Mouse (Mus musculus): Measurements from ENCODE around the gene Pml. TPM values are rescaled to one million over a fixed set of nuclear protein-coding genes. Genes with fewer than 3 reads are reported as not detected.
A peak's percentile ranks its signal among the peaks of the same experiment; 100 is the strongest.

Gene Pml
- polyA plus RNA-seq, 1 experiment from 2014 or later, result 13.8 TPM

DNA sequence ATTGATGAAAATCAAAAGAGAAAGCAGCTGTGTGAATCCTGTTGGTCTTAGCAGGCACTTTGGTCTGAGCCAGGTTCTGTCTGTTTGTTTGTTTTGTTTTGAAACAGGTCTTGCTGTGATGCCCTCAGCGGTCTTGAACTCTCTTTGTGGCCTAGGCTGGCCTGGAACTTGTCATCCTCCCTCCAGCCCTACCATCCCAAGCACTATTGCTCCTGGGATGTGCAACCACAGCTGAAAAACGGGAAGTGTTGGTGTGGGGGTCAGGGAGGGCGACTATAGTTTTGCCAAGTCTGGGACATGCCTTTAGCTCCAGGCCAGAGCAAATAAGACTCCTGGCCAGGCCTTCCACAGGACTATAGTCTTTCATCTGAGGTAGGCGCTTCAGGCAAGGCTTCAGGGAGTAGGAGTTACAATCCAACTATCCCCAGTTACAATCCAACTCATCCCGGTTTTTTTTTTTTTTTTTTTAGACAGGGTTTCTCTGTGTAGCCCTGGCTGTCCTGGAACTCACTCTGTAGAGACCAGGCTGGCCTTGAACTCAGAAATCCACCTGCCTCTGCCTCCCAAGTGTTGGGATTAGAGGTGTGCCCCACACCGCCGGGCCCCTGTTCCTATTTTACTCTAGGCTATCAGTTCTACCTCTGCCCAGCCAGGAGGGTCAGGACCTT is 706 bp downstream of the Pml start:
- WGBS, result 24% methylated on average over 7 of the region's 7 CpGs
- H3K27me3 ChIP-seq (ENCODE audit: control insufficient read depth, insufficient read depth, low read length), result no peaks in the 10 kb centered on the region
- peak overlapping the region; percentile 72 for H3K4me3 ChIP-seq (ENCODE audit: low read length)
- 0 out of 2 replicates have a peak, but pooled peaks cover 2% of the 10 kb centered on the region for H3K36me3 ChIP-seq (ENCODE audit: control insufficient read depth, insufficient read depth)
- H3K9me3 ChIP-seq (replicated peaks; ENCODE audit: control insufficient read depth, low read length), result no peaks in the 10 kb centered on the region
- ATAC-seq (replicated peaks; ENCODE audit: extremely low read depth, insufficient read depth, low FRiP score), result no peak
- peak overlapping the region; percentile 82 for H3K9ac ChIP-seq (ENCODE audit: low read length)
- peak overlapping the region; percentile 72 for H3K4me2 ChIP-seq (ENCODE audit: low read depth, low read length)
- peaks cover 40% of the 10 kb centered on the region for H3K4me1 ChIP-seq (ENCODE audit: control insufficient read depth, insufficient read depth, low read length)
- H3K27ac ChIP-seq (ENCODE audit: low read length), result peak overlapping the region; percentile 92

GRCm38 (mm10) chr9:58247064-58247759 is 2.4 kb downstream of the Pml start:
- Histone ChIP-seq H3K27me3 (ENCODE audit: control insufficient read depth, insufficient read depth, low read length) (no peaks in the 10 kb centered on the region), H3K9ac (ENCODE audit: low read length) (peak overlapping the region; percentile 77), H3K4me3 (ENCODE audit: low read length) (peak overlapping the region; percentile 49), H3K4me2 (ENCODE audit: low read depth, low read length) (peak overlapping the region; percentile 72), H3K4me1 (ENCODE audit: control insufficient read depth, insufficient read depth, low read length) (peaks cover 48% of the 10 kb centered on the region), H3K27ac (ENCODE audit: low read length) (peak overlapping the region; percentile 72), H3K36me3 (ENCODE audit: control insufficient read depth, insufficient read depth) (0 out of 2 replicates have a peak, but pooled peaks cover 2% of the 10 kb centered on the region), H3K9me3 (replicated peaks; ENCODE audit: control insufficient read depth, low read length) (no peaks in the 10 kb centered on the region)
- WGBS, result 6% methylated on average over 25 of the region's 25 CpGs
- ATAC-seq (replicated peaks; ENCODE audit: extremely low read depth, insufficient read depth, low FRiP score), result peak; percentile 71; the same call in 1 of the 2 replicates

DNA sequence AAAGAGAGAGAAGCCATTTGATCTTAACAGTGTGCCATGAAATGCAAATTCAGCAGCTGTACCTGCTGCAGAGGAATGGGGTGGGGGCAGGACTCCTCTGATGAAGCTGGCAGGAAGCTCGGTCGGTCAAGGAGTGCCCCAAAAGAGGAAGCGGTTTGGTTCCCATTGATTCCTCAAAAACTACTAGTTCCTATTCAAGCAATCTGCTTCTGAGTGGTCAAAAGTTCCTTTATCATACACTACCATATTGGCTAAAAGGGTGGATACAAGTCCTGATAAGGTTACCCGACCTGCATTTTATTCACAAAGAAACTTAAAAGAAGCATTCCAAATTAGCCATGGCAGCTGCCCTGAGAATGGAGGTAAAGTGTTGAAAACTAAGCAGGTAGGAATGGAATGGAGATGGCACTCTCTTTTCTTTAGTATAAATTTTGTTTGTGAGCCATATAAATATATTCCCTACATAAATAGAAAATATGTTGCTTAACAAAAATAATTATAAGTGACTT is 3.4 kb downstream of the Pml start:
- Histone ChIP-seq H3K4me2 (ENCODE audit: low read depth, low read length) (no peak overlapping the region), H3K36me3 (ENCODE audit: control insufficient read depth, insufficient read depth) (0 out of 2 replicates have a peak, but pooled peaks cover 2% of the 10 kb centered on the region), H3K9me3 (replicated peaks; ENCODE audit: control insufficient read depth, low read length) (no peaks in the 10 kb centered on the region), H3K27me3 (ENCODE audit: control insufficient read depth, insufficient read depth, low read length) (no peaks in the 10 kb centered on the region), H3K27ac (ENCODE audit: low read length) (no peak overlapping the region), H3K9ac (ENCODE audit: low read length) (no peak overlapping the region), H3K4me3 (ENCODE audit: low read length) (no peak overlapping the region), H3K4me1 (ENCODE audit: control insufficient read depth, insufficient read depth, low read length) (peaks cover 58% of the 10 kb centered on the region)
- no peak for ATAC-seq (replicated peaks; ENCODE audit: extremely low read depth, insufficient read depth, low FRiP score)
- WGBS, result 60% methylated on average over 4 of the region's 4 CpGs

GRCm38 (mm10) chr9:58243696-58244095 is 5.9 kb downstream of the Pml start:
- H3K27ac ChIP-seq (ENCODE audit: low read length), result no peak overlapping the region; the same call in 1 of the 2 replicates
- H3K4me2 ChIP-seq (ENCODE audit: low read depth, low read length), result no peak overlapping the region
- no peak for ATAC-seq (replicated peaks; ENCODE audit: extremely low read depth, insufficient read depth, low FRiP score)
- H3K4me3 ChIP-seq (ENCODE audit: low read length), result no peak overlapping the region
- peaks cover 50% of the 10 kb centered on the region for H3K4me1 ChIP-seq (ENCODE audit: control insufficient read depth, insufficient read depth, low read length)
- H3K36me3 ChIP-seq (ENCODE audit: control insufficient read depth, insufficient read depth), result 0 out of 2 replicates have a peak, but pooled peaks cover 2% of the 10 kb centered on the region
- no peaks in the 10 kb centered on the region for H3K9me3 ChIP-seq (replicated peaks; ENCODE audit: control insufficient read depth, low read length)
- WGBS, result 74% methylated on average over 6 of the region's 6 CpGs
- no peak overlapping the region for H3K9ac ChIP-seq (ENCODE audit: low read length)
- H3K27me3 ChIP-seq (ENCODE audit: control insufficient read depth, insufficient read depth, low read length), result no peaks in the 10 kb centered on the region

DNA sequence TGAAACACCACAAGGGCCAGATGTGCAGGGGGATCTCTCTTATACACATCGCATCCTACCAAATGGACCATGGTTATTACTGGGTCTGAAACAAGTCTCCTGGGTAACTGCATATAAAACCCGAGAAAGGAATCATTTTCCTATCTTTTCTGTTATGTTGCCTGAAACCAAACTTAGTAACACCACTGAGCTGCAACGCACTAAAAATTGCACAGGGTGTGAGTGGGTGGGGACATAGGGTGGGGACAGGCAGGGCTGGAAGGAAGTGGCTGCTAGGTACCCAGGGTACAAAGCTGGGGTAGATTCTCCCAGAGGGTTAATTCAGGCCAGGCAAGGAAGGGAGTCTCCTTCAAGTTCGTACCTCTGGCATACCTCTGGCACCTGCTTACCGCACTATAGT is 6.9 kb downstream of the Pml start:
- H3K4me2 ChIP-seq (ENCODE audit: low read depth, low read length), result no peak overlapping the region
- no peaks in the 10 kb centered on the region for H3K27me3 ChIP-seq (ENCODE audit: control insufficient read depth, insufficient read depth, low read length)
- H3K4me1 ChIP-seq (ENCODE audit: control insufficient read depth, insufficient read depth, low read length), result peaks cover 44% of the 10 kb centered on the region
- peak overlapping the region; percentile 41; the same call in 1 of the 2 replicates for H3K9ac ChIP-seq (ENCODE audit: low read length)
- ATAC-seq (replicated peaks; ENCODE audit: extremely low read depth, insufficient read depth, low FRiP score), result no peak
- peak overlapping the region; percentile 51 for H3K27ac ChIP-seq (ENCODE audit: low read length)
- WGBS, result 61% methylated on average over 5 of the region's 5 CpGs
- 0 out of 2 replicates have a peak, but pooled peaks cover 2% of the 10 kb centered on the region for H3K36me3 ChIP-seq (ENCODE audit: control insufficient read depth, insufficient read depth)
- no peaks in the 10 kb centered on the region for H3K9me3 ChIP-seq (replicated peaks; ENCODE audit: control insufficient read depth, low read length)
- no peak overlapping the region for H3K4me3 ChIP-seq (ENCODE audit: low read length)

DNA sequence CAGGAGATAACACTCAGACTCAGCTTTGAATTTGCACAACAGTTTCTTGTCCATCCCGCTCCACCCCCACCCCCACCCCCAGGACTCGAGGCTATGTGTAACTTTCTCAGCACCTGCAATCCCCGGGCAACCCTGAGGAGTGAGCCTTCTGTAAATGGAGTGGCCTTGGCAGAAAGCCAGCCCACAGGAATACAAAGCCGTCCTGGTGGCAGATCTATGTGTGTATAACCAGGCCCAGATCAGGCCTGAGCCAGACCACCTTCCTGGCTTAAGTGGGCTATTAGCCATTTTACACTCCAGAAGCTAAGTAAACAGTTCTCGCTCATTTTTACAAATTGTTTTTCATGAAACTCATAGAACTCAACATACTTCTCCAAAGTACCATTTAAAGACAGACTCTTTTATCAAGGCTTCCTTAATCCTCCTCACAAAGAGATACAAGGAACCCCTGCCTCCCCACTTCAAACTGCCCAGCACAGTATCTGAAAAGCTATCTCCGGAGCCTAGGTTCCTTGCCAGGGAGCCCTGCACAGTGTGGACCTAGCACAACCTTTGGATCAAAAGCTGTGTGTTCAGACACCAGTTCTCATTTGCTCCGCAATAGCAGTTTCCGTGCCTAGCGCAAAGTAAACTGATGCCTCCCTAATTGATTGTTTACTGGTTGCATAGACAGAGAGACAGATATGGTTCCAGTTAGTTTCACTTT is 7.7 kb downstream of the Pml start:
- H3K27ac ChIP-seq (ENCODE audit: low read length), result peak overlapping the region; percentile 68
- H3K9ac ChIP-seq (ENCODE audit: low read length), result no peak overlapping the region
- H3K4me1 ChIP-seq (ENCODE audit: control insufficient read depth, insufficient read depth, low read length), result peaks cover 37% of the 10 kb centered on the region
- H3K36me3 ChIP-seq (ENCODE audit: control insufficient read depth, insufficient read depth), result 0 out of 2 replicates have a peak, but pooled peaks cover 2% of the 10 kb centered on the region
- no peak overlapping the region for H3K4me2 ChIP-seq (ENCODE audit: low read depth, low read length)
- peak; percentile 47; the same call in 1 of the 2 replicates for ATAC-seq (replicated peaks; ENCODE audit: extremely low read depth, insufficient read depth, low FRiP score)
- no peak overlapping the region for H3K4me3 ChIP-seq (ENCODE audit: low read length)
- H3K9me3 ChIP-seq (replicated peaks; ENCODE audit: control insufficient read depth, low read length), result no peaks in the 10 kb centered on the region
- H3K27me3 ChIP-seq (ENCODE audit: control insufficient read depth, insufficient read depth, low read length), result no peaks in the 10 kb centered on the region
- WGBS, result 42% methylated on average over 9 of the region's 9 CpGs

- no peak for ATAC-seq (replicated peaks; ENCODE audit: extremely low read depth, insufficient read depth, low FRiP score)
- no peaks in the 10 kb centered on the region for H3K27me3 ChIP-seq (ENCODE audit: control insufficient read depth, insufficient read depth, low read length)
Observed at GRCm38 (mm10) chr9:58234502-58235015, 15.0 kb downstream of the Pml start.

GRCm38 (mm10) chr9:58232374-58232773 is 17.2 kb downstream of the Pml start:
- peak overlapping the region; percentile 53 for H3K27ac ChIP-seq (ENCODE audit: low read length)
- no peak overlapping the region for H3K9ac ChIP-seq (ENCODE audit: low read length)
- no peak overlapping the region for H3K4me3 ChIP-seq (ENCODE audit: low read length)
- no peaks in the 10 kb centered on the region for H3K27me3 ChIP-seq (ENCODE audit: control insufficient read depth, insufficient read depth, low read length)
- peaks cover 9% of the 10 kb centered on the region for H3K4me1 ChIP-seq (ENCODE audit: control insufficient read depth, insufficient read depth, low read length)
- no peak overlapping the region for H3K4me2 ChIP-seq (ENCODE audit: low read depth, low read length)
- 55% methylated on average over 5 of the region's 5 CpGs for WGBS
- peaks cover 40% of the 10 kb centered on the region for H3K36me3 ChIP-seq (ENCODE audit: control insufficient read depth, insufficient read depth)
- no peak for ATAC-seq (replicated peaks; ENCODE audit: extremely low read depth, insufficient read depth, low FRiP score)
- H3K9me3 ChIP-seq (replicated peaks; ENCODE audit: control insufficient read depth, low read length), result no peaks in the 10 kb centered on the region

More at GRCm38 (mm10) chr9:58234502-58235015, 15.0 kb downstream of the Pml start:
- Histone ChIP-seq H3K27ac (ENCODE audit: low read length) (no peak overlapping the region), H3K4me1 (ENCODE audit: control insufficient read depth, insufficient read depth, low read length) (peaks cover 9% of the 10 kb centered on the region), H3K9ac (ENCODE audit: low read length) (no peak overlapping the region), H3K36me3 (ENCODE audit: control insufficient read depth, insufficient read depth) (peaks cover 23% of the 10 kb centered on the region), H3K4me2 (ENCODE audit: low read depth, low read length) (no peak overlapping the region), H3K9me3 (replicated peaks; ENCODE audit: control insufficient read depth, low read length) (no peaks in the 10 kb centered on the region), H3K4me3 (ENCODE audit: low read length) (no peak overlapping the region)
- WGBS, result 97% methylated on average over 28 of the region's 28 CpGs
